Mouse (Mus musculus) brain, embryonic 14.5 days (tissue): ENCODE results near the gene Kcnd2.

Experiments used
- CTCF ChIP-seq: fragments of 200-500 bp; IDR thresholded peaks from 2 replicates; pipeline ENCODE4 v1.5.1; 2012; ENCODE audit warnings: inconsistent platforms, mild to moderate bottlenecking, moderate library complexity, borderline replicate concordance; ENCODE audit not compliant: insufficient read depth, insufficient read length; ENCODE audit errors: extremely low read depth
- POLR2A ChIP-seq: fragments of 200-500 bp; IDR thresholded peaks from 2 replicates; pipeline ENCODE4 v1.6.1; 2012; ENCODE audit warnings: mild to moderate bottlenecking, inconsistent platforms, borderline replicate concordance; ENCODE audit not compliant: poor library complexity, insufficient read depth, insufficient read length, severe bottlenecking; ENCODE audit errors: extremely low read depth

- TF ChIP-seq CTCF (no peak), POLR2A (no peak)
Observed at GRCm38 (mm10) chr6:21304943-21305342, 89.6 kb downstream of the Kcnd2 start.
